Mouse (Mus musculus) liver, embryonic 15.5 days (tissue): ENCODE measurements around the gene Gpt2. TPM values are rescaled to one million over a fixed set of nuclear protein-coding genes. Genes with fewer than 3 reads are reported as not detected.

Experiments used
- ATAC-seq: fragments of 200-750 bp; cut with Nextera tagmentation; 2 replicates; pipeline ENCODE4 v1.8.0; 2017; ENCODE audit warnings: moderate number of reproducible peaks, mild to moderate bottlenecking, moderate library complexity; ENCODE audit not compliant: insufficient read depth
- H3K27ac ChIP-seq: fragments of 300-500 bp; sonication (generic); replicated peaks from 2 replicates; pipeline ENCODE4 v1.5.1; 2015; ENCODE audit warnings: mild to moderate bottlenecking, inconsistent platforms
- H3K27me3 ChIP-seq: fragments of 300-500 bp; sonication (generic); 2 replicates; pipeline ENCODE4 v1.6.1; 2015; ENCODE audit warnings: mild to moderate bottlenecking, inconsistent platforms
- H3K36me3 ChIP-seq: fragments of 300-500 bp; sonication (generic); replicated peaks from 2 replicates; pipeline ENCODE4 v1.6.1; 2015; ENCODE audit warnings: moderate library complexity, mild to moderate bottlenecking, inconsistent platforms
- H3K4me1 ChIP-seq: fragments of 300-500 bp; sonication (generic); replicated peaks from 2 replicates; pipeline ENCODE4 v1.6.1; 2015; ENCODE audit warnings: inconsistent platforms
- H3K4me2 ChIP-seq: fragments of 300-500 bp; sonication (generic); 2 replicates; pipeline ENCODE4 v1.6.1; 2015; ENCODE audit warnings: moderate library complexity, mild to moderate bottlenecking, inconsistent platforms
- H3K4me3 ChIP-seq: fragments of 300-500 bp; sonication (generic); replicated peaks from 2 replicates; pipeline ENCODE4 v1.5.1; 2015; ENCODE audit warnings: mild to moderate bottlenecking, inconsistent platforms
- H3K9ac ChIP-seq: fragments of 300-500 bp; sonication (generic); 2 replicates; pipeline ENCODE4 v1.6.1; 2015; ENCODE audit warnings: moderate library complexity, mild to moderate bottlenecking, inconsistent platforms
- H3K9me3 ChIP-seq: fragments of 300-500 bp; sonication (generic); replicated peaks from 2 replicates; pipeline ENCODE4 v1.6.1; 2016; ENCODE audit warnings: inconsistent platforms
- WGBS: fragments of 180-500 bp; shearing (Covaris S2); methylation state at CpG from one replicate; pipeline ENCODE4 v1.1.7; 2015; ENCODE audit warnings: mixed read lengths; ENCODE audit not compliant: insufficient replicate concordance; 5-methylcytosine and 5-hydroxymethylcytosine counted together
- polyA plus RNA-seq: library from polyadenylated mRNA; unstranded; fragments of >200 nt; fragmentation: Nextera tagmentation; extraction: Ambion mirVana; gene quantifications from 2 replicates; pipeline ENCODE4 v1.2.1, GENCODE M21; 2015

Gpt2 gene
- 17.7 and 22.1 TPM in 2 replicates for polyA plus RNA-seq

DNA sequence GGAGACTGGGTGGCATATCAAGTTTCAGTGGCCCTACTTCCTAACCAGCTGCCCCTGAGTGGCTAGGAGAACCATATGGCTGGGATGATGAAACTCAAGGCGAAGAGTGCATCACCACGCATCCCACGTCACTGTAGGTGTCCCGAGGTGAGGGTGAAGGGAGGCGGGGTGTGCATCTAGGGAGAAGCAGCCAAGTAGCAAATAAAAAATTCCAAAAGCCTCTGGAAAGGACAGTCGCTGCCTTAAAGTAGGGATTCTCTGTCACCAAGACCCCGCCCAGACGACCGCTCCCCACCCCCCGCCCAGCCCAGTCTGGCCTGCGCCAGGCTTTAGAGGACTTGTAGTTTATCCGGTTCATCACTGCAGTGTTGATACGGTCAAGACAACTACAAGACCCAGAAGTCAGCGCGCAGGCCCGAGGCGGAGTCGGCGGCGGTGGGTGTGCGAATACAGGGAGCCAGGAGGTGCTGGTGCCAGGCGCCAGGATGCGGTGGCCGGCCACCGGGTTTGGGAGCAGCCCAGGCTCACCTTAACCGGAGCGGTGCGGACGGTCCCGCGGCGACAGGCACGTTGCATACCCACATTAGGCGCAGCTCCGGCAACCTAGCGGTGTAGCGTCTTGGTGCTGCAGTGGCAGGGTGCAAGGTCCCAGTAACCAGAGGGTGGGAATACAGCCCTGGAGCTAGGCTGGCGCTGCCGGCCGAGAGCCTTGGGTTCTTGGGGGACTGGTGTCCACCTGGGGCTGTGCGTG is at the start of gene Gpt2:
Gene Gpt2, plus strand, starts transcription at position 452 of the 751 bp plus-strand sequence.
- ATAC-seq, result peak; percentile 89
- H3K36me3 ChIP-seq, result no peaks in the 10 kb centered on the region
- no peak within 1 kb of the TSS for H3K27ac ChIP-seq
- H3K4me2 ChIP-seq, result peak within 1 kb of the TSS; percentile 85
- H3K4me1 ChIP-seq, result peaks cover 28% of the 10 kb centered on the region
- H3K27me3 ChIP-seq, result peaks cover 21% of the 10 kb centered on the region
- WGBS, result under 1% methylated on average over 41 of the region's 41 CpGs
- peak within 1 kb of the TSS; percentile 55 for H3K9ac ChIP-seq
- no peaks in the 10 kb centered on the region for H3K9me3 ChIP-seq
- peak within 1 kb of the TSS; percentile 66 for H3K4me3 ChIP-seq

DNA sequence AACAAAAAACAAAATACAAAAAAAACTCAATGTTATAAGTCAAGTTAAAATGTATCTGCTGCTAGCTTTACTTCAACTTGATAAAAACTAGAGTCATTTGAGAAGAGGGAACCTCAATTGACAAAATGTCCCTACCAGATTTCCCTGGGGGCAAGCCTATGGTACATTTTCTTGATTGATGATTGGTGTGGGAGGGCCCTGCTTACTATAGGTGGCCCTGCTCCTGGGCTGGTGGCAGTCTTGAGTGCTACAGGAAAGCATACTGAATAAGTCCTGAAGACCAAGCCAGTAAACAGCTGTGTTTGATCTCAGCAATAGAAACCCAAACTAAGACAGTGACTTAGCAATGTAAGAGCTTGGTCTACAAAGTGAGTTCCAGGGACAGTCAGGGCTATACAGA is 48.3 kb upstream of the Gpt2 start:
- ATAC-seq, result no peak
- no peak overlapping the region for H3K4me3 ChIP-seq

DNA sequence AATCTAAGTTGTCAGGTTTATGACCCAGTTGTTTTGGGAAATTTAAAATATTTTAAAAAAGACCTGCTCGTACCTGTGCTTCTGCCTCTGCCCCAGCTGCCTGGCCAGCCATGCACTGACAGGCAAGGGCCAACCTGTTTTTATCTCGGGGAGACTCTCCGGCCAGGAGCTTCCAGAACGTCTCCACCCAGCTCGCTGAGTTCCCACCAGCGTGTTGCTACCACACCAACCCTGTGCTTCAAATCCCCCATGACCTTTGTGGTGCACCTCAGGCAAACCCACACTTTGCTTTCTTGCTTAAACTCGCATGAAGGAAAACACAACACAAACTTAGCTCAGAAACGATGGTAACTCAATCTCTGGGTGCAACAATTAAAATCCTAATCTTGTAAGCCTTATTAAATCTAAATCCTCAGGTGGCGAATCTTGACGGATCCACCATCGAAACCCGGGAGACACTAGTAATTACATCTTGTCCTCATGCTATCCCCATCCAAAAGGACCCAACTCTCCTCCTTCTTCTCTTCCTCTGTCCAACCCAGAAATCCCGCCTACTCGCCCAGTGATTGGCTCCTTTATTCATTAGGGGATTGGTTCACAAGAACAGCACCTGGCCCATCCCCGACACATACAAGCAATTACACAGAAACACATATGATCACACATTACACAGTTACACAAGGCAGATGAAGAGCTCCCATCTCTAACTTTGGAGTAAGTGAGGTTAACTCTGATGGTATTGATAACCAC is 46.3 kb upstream of the Gpt2 start:
- H3K4me1 ChIP-seq, result no peaks in the 10 kb centered on the region
- no peak for ATAC-seq
- no peak overlapping the region for H3K27ac ChIP-seq
- no peaks in the 10 kb centered on the region for H3K27me3 ChIP-seq
- H3K9ac ChIP-seq, result no peak overlapping the region
- 66% methylated on average over 15 of the region's 15 CpGs for WGBS
- H3K4me2 ChIP-seq, result no peak overlapping the region
- no peaks in the 10 kb centered on the region for H3K36me3 ChIP-seq
- no peaks in the 10 kb centered on the region for H3K9me3 ChIP-seq
- no peak overlapping the region for H3K4me3 ChIP-seq

More for the DNA sequence above, 48.3 kb upstream of the Gpt2 start:
- no peak overlapping the region for H3K27ac ChIP-seq
- H3K27me3 ChIP-seq, result no peaks in the 10 kb centered on the region
- no peaks in the 10 kb centered on the region for H3K4me1 ChIP-seq
- H3K9me3 ChIP-seq, result no peaks in the 10 kb centered on the region
- H3K9ac ChIP-seq, result no peak overlapping the region
- H3K4me2 ChIP-seq, result no peak overlapping the region
- H3K36me3 ChIP-seq, result no peaks in the 10 kb centered on the region

DNA sequence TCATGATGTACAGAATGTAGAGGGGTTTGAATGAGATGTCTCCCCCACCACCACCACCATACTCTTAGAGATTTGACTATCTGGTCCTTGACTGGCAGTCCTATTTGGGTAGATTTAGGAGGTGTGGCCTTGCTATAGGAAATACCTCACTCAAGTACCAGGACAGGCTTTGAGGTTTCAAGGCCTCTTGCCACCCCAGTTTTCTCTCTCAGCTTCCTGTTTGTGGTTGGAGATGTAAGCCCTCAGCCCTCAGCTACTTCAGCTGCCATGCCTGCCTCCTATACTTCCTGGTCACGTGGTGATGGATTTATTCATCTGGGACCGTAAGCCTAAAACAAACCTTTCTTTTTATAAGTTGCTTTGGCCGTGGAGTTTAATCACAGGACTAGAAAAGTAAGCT is 42.0 kb upstream of the Gpt2 start:
- 53% methylated on average over 3 of the region's 3 CpGs for WGBS
- no peak overlapping the region for H3K4me3 ChIP-seq
- no peaks in the 10 kb centered on the region for H3K27me3 ChIP-seq
- no peaks in the 10 kb centered on the region for H3K9me3 ChIP-seq
- no peaks in the 10 kb centered on the region for H3K36me3 ChIP-seq
- no peak overlapping the region for H3K4me2 ChIP-seq
- no peak overlapping the region for H3K27ac ChIP-seq
- H3K4me1 ChIP-seq, result peaks cover 5% of the 10 kb centered on the region; the same call in 1 of the 2 replicates
- H3K9ac ChIP-seq, result no peak overlapping the region
- no peak for ATAC-seq

DNA sequence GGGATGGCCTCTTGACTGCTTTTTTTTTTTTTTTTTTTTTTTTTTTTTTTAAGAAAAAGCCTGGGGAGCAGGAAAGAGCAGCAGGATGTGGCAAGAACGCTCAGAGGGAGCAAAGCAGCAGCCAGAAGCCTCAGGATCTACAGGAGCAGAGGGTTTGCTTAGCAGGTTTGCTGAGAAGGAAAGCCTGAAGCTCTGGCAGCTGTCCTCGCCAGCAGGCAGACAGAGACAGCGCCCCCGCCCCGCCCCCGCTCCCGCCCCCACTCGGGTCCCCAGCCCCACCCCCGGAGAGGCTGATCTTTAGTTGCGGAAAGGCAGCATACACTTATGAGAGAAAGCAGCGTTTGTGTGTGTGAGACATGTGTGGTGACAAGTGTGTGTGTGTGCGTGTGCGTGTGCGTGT is 40.0 kb upstream of the Gpt2 start:
- ATAC-seq, result no peak
- peaks cover 5% of the 10 kb centered on the region; the same call in 1 of the 2 replicates for H3K4me1 ChIP-seq
- H3K27ac ChIP-seq, result no peak overlapping the region
- H3K36me3 ChIP-seq, result no peaks in the 10 kb centered on the region
- no peak overlapping the region for H3K4me3 ChIP-seq
- H3K9me3 ChIP-seq, result no peaks in the 10 kb centered on the region
- H3K27me3 ChIP-seq, result no peaks in the 10 kb centered on the region
- no peak overlapping the region for H3K9ac ChIP-seq
- WGBS, result 16% methylated on average over 14 of the region's 14 CpGs
- peak overlapping the region; percentile 36 for H3K4me2 ChIP-seq

DNA sequence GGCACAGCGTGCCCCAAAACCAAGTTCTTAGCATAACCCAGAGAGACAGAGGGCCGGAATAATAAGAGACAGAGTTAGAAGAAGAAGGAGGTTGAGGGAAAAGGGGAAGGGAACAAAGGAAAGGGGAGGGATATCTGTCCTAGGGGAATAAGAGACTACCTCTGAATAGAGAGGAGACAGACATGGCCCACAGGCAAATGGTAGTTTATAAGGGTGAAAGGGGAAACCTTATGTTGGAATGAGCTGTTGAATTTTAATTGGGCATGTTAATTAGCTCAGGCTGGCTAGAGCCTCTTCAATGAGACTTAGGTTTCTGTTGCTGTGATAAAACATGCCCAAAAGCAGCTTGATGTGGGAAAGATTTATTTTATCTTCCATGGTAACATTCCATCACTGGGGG is 39.1 kb upstream of the Gpt2 start:
- H3K27me3 ChIP-seq, result no peaks in the 10 kb centered on the region
- 79% methylated on average over 2 of the region's 2 CpGs for WGBS
- peaks cover 5% of the 10 kb centered on the region; the same call in 1 of the 2 replicates for H3K4me1 ChIP-seq
- no peak overlapping the region for H3K9ac ChIP-seq
- no peak overlapping the region for H3K4me3 ChIP-seq
- H3K4me2 ChIP-seq, result no peak overlapping the region
- no peak for ATAC-seq
- H3K36me3 ChIP-seq, result no peaks in the 10 kb centered on the region
- H3K27ac ChIP-seq, result no peak overlapping the region
- no peaks in the 10 kb centered on the region for H3K9me3 ChIP-seq

DNA sequence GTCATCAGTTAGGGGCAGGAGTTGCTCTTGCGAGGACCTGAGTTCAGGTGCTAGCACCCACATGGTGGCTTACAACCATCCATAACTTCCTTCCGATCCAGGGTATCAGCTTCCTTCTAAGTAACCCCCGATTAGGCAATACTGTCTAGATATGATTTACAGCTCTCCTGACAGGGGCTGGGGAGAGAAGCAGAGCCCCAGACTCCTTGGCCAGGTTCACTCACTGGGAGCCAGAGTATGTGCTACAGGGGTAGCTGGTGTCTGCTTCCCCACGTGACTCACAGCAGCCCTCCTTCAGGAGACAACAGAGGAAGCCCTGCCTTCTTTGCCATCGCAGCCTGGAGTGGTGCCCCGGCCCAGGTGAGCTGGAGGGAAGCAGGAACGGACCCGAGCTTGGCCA is 37.6 kb upstream of the Gpt2 start:
- Histone ChIP-seq H3K4me1 (peaks cover 8% of the 10 kb centered on the region; the same call in 1 of the 2 replicates), H3K4me3 (no peak overlapping the region), H3K27me3 (no peaks in the 10 kb centered on the region), H3K27ac (no peak overlapping the region), H3K9ac (no peak overlapping the region), H3K9me3 (no peaks in the 10 kb centered on the region), H3K4me2 (no peak overlapping the region), H3K36me3 (no peaks in the 10 kb centered on the region)
- no peak for ATAC-seq
- WGBS, result 52% methylated on average over 8 of the region's 8 CpGs

DNA sequence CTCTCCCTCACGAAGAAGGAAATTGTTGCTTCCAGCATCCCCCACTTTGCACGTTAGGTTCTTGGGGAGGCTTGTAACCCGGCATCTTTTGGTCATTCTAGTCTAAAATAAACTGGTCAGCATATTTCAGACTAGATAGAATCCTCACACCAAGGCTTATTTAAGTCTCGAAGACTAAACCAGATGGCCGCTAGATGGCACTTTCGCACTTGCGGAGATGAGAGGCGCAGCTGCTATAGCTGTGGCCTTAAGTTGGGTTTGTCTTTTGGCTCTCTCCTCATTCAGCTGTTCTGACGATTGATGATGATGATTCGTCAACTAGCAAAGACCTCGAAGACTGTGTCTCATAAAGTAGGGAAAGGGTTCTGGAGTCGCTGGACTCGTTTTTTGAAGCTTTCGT is 35.8 kb upstream of the Gpt2 start:
- WGBS, result 11% methylated on average over 14 of the region's 14 CpGs

DNA sequence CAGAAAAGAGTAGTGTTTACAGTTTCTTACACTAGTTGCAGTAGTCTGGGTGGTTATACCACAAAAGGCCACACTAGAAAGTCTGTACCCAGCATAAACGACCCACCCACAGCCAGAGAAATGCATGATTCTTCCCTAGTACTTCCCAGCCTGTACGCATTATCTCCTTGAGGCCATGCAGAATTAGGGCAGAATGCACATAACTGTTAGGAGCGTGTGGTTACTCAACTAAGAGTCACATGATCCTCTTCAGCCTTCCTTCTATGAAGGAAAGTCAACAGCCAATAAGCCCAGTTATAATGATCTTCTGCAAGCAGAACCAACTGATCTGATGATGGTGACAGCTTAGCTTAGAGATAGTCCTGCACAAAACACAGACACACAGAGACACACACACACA is 32.8 kb upstream of the Gpt2 start:
- WGBS, result 20% methylated on average over 3 of the region's 3 CpGs
- ATAC-seq, result peak; percentile 35; the same call in 1 of the 2 replicates
- no peak overlapping the region for H3K9ac ChIP-seq
- H3K36me3 ChIP-seq, result no peaks in the 10 kb centered on the region
- peaks cover 17% of the 10 kb centered on the region for H3K4me1 ChIP-seq
- no peaks in the 10 kb centered on the region for H3K9me3 ChIP-seq
- no peak overlapping the region for H3K27ac ChIP-seq
- H3K27me3 ChIP-seq, result no peaks in the 10 kb centered on the region
- no peak overlapping the region for H3K4me3 ChIP-seq
- no peak overlapping the region for H3K4me2 ChIP-seq

More for the DNA sequence above, 35.8 kb upstream of the Gpt2 start:
- no peak for ATAC-seq
- H3K36me3 ChIP-seq, result no peaks in the 10 kb centered on the region
- no peak overlapping the region for H3K27ac ChIP-seq
- no peaks in the 10 kb centered on the region for H3K9me3 ChIP-seq
- no peak overlapping the region for H3K9ac ChIP-seq
- H3K4me2 ChIP-seq, result no peak overlapping the region
- peaks cover 16% of the 10 kb centered on the region for H3K4me1 ChIP-seq
- no peak overlapping the region for H3K4me3 ChIP-seq
- no peaks in the 10 kb centered on the region for H3K27me3 ChIP-seq

DNA sequence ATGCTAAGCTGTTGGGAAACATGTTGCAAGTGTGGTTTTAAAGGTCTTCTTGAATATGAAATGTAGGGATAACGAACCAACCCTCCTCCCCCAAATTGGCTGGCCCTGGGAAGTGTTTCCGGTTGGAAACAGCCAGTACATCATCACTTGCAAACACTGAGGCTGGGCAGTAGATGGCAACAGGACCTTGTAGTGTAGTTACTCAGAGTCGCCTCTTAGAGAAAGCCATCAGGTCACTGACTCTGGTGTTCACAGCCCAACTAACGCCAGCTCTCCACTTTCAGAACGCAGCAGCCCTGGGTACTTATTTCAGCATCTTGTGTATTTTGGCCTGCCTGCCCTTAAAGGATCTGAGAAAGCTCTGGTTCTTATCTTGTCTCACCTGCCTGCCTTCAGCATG is 31.6 kb upstream of the Gpt2 start:
- Histone ChIP-seq H3K9me3 (no peaks in the 10 kb centered on the region), H3K27me3 (no peaks in the 10 kb centered on the region), H3K27ac (no peak overlapping the region), H3K9ac (no peak overlapping the region), H3K4me3 (no peak overlapping the region), H3K4me1 (peaks cover 17% of the 10 kb centered on the region), H3K4me2 (no peak overlapping the region), H3K36me3 (no peaks in the 10 kb centered on the region)
- 40% methylated on average over 5 of the region's 5 CpGs for WGBS
- no peak for ATAC-seq

DNA sequence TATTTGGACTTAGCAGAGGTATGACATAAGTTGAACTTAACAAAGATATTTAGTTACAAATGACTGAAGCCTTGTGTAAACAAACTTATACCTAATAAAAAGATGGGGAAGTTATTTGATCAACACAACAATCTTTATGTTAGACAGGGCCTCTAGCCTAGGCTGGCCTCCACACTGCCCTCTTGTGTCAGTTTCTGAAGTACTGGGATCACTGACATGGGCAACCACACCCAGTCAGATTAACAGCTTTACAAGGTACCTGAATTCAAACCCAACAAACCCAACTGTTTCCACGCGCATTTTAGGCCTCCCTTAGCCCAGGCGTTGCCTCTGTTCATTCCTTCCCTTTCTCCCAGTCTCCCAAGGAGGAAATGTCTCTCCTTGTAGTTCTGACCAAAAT is 31.0 kb upstream of the Gpt2 start:
- Histone ChIP-seq H3K4me3 (no peak overlapping the region), H3K36me3 (no peaks in the 10 kb centered on the region), H3K4me1 (peaks cover 17% of the 10 kb centered on the region), H3K9ac (no peak overlapping the region), H3K9me3 (no peaks in the 10 kb centered on the region), H3K27me3 (no peaks in the 10 kb centered on the region), H3K27ac (no peak overlapping the region), H3K4me2 (no peak overlapping the region)
- 64% methylated on average over 3 of the region's 3 CpGs for WGBS
- no peak for ATAC-seq
